Mouse (Mus musculus) liver, postnatal 0 days (tissue): ENCODE data around the gene Olfr1377.

Source experiments
- CTCF ChIP-seq: sonication (generic); IDR thresholded peaks from 2 replicates; pipeline ENCODE4 v1.5.1; 2016; ENCODE audit warnings: antibody characterized with exemption, low read depth
- EP300 ChIP-seq: IDR thresholded peaks from 2 replicates; pipeline ENCODE4 v1.6.1; 2016; ENCODE audit warnings: antibody characterized with exemption, low read depth, mild to moderate bottlenecking

GRCm38 (mm10) chr11:50964886-50965285 lies 16.9 kb upstream of the Olfr1377 start:
- no peak for TF ChIP-seq CTCF
- TF ChIP-seq EP300, result no peak
